Mouse (Mus musculus) cerebral cortex, adult 2 months (tissue): ENCODE results near the gene Gm49673.

ENCODE experiments used
- WGBS: fragments of 180-500 bp; shearing (Covaris S2); methylation state at CpG from one replicate; pipeline ENCODE4 v1.1.7; 2018; 5-methylcytosine and 5-hydroxymethylcytosine counted together

Gene Gm49673

DNA sequence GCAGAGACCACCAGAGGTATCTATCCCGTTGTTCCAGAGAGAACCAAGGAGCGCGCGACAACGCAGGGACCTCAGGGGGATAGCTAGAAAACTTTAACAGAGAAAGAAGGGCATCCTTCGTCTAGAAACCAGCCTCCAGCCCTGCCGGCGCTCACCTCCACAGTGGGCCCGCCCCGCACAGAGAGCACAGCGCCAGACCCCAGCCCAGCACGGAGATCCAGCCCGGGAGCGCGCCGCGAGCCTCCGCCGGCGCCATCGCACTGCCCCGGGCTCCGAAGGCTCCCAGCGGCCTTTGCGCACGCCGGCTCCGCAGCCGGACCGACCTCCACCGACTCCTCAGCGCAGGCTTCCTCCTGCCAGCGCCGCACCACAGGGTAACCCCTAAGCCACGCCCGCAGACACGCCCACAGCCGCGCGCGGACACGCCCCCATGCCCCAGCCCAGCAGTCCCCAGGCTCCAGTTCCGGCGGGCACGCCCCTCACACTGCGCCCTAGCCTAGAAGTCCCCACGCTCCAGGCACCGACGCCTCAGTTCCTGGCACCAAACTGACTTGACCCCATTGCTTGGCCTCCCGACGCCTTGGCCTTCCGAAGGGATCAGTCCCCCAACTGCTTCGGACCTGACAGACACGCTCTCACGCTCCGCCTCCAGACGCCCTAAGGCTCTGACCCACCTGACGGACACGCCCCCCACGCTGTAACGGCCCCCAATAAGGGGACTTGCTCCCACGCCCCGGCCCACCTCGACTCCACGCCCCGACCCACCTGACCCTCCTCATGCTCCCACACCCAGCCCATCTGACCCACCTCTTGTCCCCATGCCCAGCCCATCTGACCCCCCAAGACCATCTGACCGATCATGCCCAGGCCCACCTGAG is at the start of gene Gm49673, which contains the start of gene Rnaset2a:
Gene Gm49673, minus strand, starts transcription at position 350 of the 878 bp plus-strand sequence.
Gene Rnaset2a, minus strand, starts transcription at position 659 of the 878 bp plus-strand sequence.
- 2% methylated on average over 53 of the region's 67 CpGs for WGBS

- 87% methylated on average over 8 of the region's 8 CpGs for WGBS
These were observed 48.2 kb upstream of the Gm49673 start for GRCm38 (mm10) chr17:8195685-8196376.

DNA sequence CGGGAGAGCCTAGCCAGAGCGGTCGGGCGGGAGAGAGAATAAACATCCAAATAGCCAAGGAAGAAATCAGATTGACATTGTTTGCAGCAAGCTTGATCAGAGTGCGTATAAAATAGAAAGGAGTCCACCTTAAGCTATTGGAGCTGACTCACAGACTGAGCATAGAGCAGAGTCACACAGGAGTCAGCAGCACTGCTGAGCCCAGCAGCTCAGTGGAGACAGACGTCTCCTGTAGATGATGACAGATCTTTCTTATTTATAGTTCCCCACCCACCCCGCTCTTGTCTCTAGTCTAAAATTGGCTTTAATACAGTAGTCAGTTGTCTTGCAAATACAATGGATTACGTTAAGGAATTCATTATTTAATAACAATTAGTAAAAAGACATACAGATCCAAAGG is 46.1 kb upstream of the Gm49673 start:
- WGBS: 58% methylated on average over 8 of the region's 8 CpGs

DNA sequence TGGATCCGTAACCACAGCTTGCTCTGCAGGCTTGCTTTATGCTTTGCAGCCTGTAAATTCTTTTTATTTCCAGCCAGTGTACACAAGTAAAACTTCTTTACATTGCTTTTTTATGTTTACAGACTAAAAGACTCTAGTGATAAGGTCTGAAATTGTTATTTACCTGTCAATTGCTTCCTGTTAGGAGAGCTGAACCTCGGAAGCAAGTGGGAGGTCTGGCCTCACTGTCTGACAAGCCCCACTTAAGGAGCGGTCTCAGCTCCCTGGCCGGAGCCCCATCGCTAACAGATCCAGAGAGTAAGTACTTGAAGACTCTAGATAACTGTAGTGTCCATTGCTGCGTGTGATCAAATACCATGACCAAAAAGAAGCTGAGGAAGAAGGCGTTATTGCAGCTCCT is 36.6 kb upstream of the Gm49673 start:
- WGBS: 91% methylated on average over 7 of the region's 7 CpGs

DNA sequence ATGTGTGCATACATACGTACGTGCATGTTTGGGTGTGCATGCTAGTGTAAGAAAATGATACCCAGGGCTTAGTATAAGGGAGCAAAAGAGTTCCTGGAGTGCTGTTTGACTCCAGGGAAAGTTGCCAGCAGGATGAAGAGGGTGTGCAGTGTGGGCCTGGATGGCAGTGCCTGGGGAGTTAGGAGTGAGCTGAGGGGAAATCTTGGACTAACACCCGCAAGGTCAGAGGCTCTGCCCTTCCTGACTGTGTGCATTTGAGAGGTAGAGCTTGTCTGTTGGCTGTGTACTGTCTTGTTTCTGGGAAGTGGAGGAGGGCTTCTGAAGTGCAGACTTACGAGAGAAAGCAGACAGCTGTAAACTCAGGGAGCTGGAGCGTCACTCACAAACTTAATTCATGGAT is 36.2 kb upstream of the Gm49673 start:
- 87% methylated on average over 5 of the region's 5 CpGs for WGBS

DNA sequence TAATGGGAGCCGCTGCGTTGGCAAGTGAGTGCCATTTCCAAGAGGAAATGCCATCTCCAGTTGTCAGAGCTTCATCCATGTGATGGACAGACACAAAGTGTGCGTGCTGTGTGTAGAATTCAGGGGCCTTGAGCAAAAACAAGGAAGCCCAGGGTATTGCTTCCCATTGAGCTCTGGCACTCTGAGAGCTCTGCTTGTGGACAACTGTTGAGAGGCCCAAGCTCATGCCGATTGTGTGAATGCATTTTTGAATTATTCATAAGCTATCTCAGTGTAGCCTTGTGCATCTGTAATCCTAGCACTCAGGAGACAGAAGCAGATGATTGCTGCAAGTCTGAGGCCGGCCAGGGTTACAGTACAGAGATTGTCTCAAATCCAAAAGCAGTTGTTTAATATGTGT is 29.5 kb upstream of the Gm49673 start:
- WGBS: 57% methylated on average over 5 of the region's 5 CpGs

GRCm38 (mm10) chr17:8171081-8171480 is 23.5 kb upstream of the Gm49673 start:
- 68% methylated on average over 4 of the region's 4 CpGs for WGBS

DNA sequence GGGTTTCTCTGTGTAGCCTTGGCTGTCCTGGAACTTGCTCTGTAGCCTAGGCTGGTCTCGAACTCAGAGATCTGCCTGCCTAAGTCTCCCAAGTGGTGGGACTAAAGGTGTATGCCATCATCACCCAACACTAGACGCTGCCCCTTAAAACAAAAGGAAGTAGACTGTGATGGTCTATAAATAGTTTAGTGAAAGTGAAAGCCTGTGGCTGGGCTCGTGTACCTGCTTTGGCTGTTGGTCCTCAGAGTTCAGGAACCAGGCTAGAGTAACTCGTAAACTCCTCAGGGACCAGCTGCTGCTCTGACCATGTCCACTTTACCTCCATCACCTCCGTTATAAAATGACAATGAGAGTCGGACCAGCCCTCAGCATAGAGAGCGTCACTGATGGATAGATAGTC is 22.7 kb upstream of the Gm49673 start:
- 88% methylated on average over 7 of the region's 7 CpGs for WGBS

DNA sequence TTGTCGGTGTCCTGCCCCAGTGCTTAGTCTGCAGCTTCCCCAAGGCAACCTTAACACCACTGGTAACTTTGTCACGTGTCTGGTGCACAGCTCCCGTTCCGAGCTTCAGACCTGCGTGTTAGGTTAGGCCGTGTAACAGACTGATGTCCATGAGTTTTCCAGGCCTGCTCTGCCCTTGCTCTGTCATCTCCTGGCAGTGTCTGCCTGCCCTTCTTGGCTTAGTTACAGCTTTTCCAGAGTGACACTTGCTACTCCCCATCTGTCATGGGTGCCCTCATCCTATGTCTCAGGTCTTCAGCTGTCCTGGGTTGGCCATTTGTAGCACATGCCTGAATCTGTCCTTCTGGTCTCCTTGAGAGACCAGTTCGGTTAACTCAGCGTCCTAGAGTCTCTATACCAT is 19.8 kb upstream of the Gm49673 start:
- WGBS: 83% methylated on average over 7 of the region's 8 CpGs

DNA sequence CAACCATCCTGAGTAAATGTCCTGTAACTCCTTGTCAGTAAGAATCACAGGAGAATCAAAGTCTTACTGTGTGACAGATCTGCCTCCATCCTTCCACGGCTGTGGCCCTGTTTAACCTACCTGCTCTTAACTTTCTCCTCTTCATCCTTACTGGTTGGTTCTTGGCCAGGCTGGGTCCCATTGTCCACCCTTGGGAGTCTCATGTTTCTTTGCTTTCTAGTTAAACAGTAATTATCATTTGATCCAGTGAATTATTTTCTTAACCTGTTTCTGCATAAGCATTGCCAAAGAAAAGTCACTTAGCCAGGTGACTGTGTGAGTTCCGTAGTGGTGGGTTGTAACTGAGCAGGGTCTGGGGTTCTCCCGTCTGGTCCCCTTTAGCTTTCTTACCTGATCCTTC is 18.9 kb upstream of the Gm49673 start:
- WGBS: 37% methylated on average over 2 of the region's 3 CpGs

DNA sequence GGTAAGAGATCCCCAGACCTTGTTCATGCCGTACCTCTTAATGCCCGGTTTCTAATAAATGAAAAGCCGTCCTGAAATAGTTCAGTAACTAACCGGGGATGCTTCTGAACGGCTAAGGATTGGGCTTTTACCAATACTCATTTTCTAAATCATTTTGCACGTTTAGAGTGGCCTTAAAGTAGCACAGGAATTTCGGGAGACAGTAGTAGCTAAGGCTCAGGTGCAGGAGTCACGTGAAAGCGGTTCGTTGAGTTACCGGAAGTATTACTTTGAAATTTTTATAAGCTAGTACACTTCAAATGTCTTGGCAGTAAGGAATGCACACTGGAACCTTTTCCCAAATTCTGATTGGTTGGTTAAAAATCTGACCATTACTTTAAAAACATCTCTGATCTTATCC is 18.4 kb upstream of the Gm49673 start:
- WGBS: under 1% methylated on average over 11 of the region's 11 CpGs

DNA sequence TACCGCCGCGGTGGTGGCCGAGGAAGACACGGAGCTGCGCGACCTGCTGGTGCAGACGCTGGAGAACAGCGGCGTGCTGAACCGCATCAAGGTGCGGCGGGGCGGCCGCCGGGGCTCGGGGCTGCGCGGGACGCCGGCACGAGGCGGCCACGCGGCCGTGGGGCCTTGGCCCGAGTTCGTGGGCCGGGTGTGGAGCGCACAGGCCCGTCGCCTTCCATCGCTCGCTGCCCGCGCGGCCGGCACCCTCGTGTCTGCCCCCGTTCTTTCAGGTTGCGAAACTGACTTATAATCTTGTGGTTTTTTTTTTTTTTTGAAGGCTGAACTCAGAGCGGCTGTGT is 18.0 kb upstream of the Gm49673 start:
- under 1% methylated on average over 39 of the region's 42 CpGs for WGBS

- WGBS: under 1% methylated on average over 18 of the region's 55 CpGs
These were observed 17.4 kb upstream of the Gm49673 start, which contains the start of gene Fgfr1op for GRCm38 (mm10) chr17:8164701-8165607. Gene Fgfr1op, plus strand, starts transcription at chr17:8165501.

DNA sequence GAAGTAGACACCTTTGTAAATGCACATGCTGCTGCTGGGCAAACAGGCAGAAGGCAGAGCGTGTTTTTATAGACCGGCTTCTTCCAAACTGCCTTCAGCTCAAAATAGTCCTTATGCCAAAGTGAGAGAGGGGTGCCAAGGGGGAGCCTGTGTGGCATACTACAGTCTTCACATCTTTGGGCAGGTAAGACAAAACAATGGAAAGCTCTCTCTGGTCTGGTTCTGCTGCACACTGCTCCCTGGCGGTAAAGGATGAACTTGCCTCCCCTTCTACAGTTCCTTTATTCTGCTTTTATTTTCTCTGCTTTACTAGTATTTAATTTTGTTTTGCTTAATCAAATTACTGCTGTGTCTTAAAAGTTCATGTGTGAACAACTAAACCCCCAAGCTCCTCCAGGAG is 13.4 kb upstream of the Gm49673 start:
- 34% methylated on average over 3 of the region's 3 CpGs for WGBS

- WGBS: 43% methylated on average over 1 of the region's 1 CpGs
These were observed 11.0 kb upstream of the Gm49673 start for GRCm38 (mm10) chr17:8158627-8159026.

DNA sequence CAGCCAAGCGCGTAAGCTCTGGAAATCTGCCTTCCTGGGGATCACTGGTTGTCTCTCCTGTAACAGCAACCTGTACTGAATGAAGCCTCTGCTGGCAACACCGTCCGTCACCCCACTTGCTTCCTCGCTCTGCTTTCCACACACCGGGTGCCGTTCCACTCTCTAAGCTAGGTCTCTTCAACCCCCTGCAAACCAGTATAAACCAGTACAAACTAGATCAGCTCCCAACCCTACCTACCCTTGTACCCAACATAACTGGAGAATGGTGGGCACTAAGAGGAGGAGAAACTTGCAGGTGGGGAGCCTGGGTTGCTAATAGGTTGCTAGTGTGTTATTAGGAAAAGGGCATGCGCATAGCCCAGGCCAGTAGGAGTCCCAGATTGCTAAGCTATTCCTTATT is 8.4 kb upstream of the Gm49673 start:
- WGBS: 100% methylated on average over 1 of the region's 8 CpGs

DNA sequence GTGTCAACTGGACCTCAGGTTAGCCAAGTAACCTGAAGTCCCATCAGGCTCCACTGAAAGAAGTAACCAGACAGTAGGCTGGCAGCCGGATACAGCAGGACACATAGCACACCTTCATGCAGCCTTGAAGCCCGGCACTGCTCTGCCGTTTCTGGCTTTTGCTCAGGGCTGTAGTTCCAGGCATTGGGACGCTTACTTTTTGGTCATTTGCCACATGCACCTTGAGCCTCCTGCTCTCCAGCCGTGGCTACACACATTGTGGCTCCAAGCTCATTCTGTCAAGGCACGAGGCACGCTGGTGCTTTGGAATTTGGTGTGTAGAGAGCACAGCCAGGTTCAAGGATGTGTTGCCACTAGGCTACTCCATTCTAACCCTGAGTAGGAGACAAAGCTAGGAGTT is 7.4 kb upstream of the Gm49673 start:
- 88% methylated on average over 7 of the region's 7 CpGs for WGBS

GRCm38 (mm10) chr17:8146931-8147330 is 657 bp downstream of the Gm49673 start:
- 26% methylated on average over 5 of the region's 5 CpGs for WGBS

- WGBS: 58% methylated on average over 12 of the region's 14 CpGs
These were observed 3.5 kb downstream of the Gm49673 start for GRCm38 (mm10) chr17:8143802-8144673.

- 49% methylated on average over 3 of the region's 3 CpGs for WGBS
These were observed 7.4 kb downstream of the Gm49673 start for GRCm38 (mm10) chr17:8140210-8140609.

DNA sequence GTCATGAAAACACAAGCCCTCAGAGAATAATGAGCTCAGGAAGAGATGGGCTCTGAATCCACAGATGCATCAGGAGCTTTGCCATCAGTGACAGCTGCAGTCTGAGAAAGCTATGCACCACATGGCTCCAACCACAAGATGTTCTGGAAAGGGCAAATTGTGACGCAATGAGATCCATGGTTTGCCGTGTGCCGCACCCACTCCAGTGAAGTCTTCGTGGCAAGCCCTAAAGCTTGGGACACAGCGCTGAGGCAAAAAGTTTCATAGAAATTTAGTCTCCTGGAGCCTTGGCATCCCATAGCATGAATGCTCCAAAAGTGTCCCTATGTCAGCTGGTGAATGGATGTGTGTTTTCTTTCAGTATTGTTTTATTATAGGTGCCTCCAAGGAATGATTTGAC is 9.5 kb downstream of the Gm49673 start:
- WGBS: 85% methylated on average over 5 of the region's 5 CpGs
